Mouse (Mus musculus): ENCODE measurements around the gene Efcab5. TPM values are rescaled to one million over a fixed set of nuclear protein-coding genes. Genes with fewer than 3 reads are reported as not detected.

Efcab5 gene
- polyA plus RNA-seq (2016; fragmentation: Nextera tagmentation; extraction: Ambion mirVana), result 0.22 and 0.27 TPM in 2 replicates

DNA sequence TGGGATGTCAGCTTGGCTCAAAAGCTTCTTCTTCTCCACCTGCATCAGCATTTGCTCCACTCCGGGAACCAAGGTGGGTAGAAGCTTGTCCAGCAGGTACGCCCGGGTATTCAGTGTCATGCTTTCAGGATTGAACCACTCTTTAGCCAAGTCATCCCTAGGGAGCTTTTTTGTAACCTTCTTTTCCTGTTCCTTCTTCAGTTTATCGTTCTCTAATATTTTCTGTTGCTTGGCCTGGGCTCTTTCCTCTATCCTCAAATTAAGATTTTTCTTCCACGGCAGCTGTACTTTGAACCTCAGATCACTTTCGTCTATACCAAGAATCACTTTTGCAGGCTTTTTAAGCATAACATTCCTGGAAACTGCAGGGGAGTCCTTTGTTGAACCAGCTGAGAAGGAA is at the start of gene Efcab5:
Gene Efcab5 (minus strand): TSS at position 101 of the 400 bp plus-strand sequence.
- no peak for DNase-seq (ENCODE audit: low spot score)
- Histone ChIP-seq H3K4me1 (replicated peaks) (peaks cover 6% of the 10 kb centered on the region), H3K4me3 (no peak within 1 kb of the TSS), H3K27me3 (ENCODE audit: insufficient read depth, poor library complexity, severe bottlenecking) (no peaks in the 10 kb centered on the region), H3K9me3 (no peaks in the 10 kb centered on the region), H3K27ac (no peak within 1 kb of the TSS), H3K36me3 (no peaks in the 10 kb centered on the region)
- 84% methylated on average over 6 of the region's 6 CpGs for WGBS

DNA sequence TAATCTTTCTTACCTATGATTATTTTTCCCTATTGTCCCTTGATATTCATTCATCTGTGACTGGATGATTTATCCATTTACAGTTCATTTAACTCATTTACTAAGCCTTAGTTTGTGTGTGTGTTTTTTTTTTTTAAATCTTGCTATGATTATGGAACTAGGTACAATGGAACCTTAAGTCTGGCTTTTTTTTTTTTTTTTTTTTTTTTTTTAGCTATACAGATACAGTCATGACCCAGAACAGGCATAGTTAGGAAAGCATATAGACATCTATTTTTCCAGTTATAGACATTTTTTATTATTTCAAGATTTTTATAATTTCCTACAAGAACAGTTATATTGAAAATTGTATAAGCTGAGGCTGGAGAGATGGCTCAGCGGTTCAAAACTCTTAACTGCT is 46.5 kb upstream of the Efcab5 start:
- no peak overlapping the region for H3K4me3 ChIP-seq
- WGBS, result 99% methylated on average over 1 of the region's 1 CpGs
- H3K9me3 ChIP-seq, result no peaks in the 10 kb centered on the region
- H3K4me1 ChIP-seq (replicated peaks), result no peaks in the 10 kb centered on the region
- no peak overlapping the region for H3K27ac ChIP-seq
- no peaks in the 10 kb centered on the region for H3K27me3 ChIP-seq (ENCODE audit: insufficient read depth, poor library complexity, severe bottlenecking)
- no peak for DNase-seq (ENCODE audit: low spot score)
- no peaks in the 10 kb centered on the region for H3K36me3 ChIP-seq

DNA sequence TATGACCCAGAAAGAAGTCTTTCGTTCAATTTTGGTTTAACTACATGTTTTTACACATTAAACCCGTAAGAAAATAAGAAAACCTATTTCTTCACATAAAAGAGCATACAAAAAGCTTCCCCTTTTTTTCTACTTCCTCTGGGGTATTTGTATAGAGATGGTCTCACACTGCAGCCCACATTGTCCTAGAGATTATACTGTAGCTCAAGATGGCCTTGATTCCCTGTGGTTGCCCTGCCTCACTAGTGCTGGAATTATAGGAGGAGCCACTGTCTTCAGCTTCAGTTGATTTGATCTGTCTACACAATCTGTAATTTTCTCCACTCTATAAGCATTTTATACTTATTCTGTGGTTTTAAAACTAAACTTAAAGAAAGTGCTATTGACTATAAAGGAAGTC is 42.7 kb upstream of the Efcab5 start:
- WGBS, result 89% methylated on average over 2 of the region's 2 CpGs
- no peak for DNase-seq (ENCODE audit: low spot score)
- Histone ChIP-seq H3K4me1 (replicated peaks) (no peaks in the 10 kb centered on the region), H3K36me3 (no peaks in the 10 kb centered on the region), H3K9me3 (no peaks in the 10 kb centered on the region), H3K27ac (no peak overlapping the region), H3K27me3 (ENCODE audit: insufficient read depth, poor library complexity, severe bottlenecking) (no peaks in the 10 kb centered on the region), H3K4me3 (no peak overlapping the region)

DNA sequence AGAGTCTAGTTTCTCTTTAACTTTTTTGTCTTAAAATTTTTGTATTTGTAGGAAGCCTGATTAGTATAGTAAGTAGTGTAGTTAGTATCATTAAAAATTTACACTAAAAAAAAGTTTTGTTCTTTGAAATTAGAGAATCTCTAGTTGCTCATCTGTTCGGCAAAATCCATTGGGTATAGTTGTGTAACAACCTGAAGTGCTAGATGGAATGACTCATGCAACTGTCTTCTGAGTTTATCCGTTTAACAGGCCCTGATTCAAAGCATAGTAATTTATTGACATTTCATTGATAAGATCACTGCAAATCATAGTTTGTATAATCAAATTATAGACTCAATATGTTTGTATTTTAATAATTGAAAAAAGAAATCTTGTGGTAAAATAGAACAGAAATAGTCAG is 42.0 kb upstream of the Efcab5 start:
- Histone ChIP-seq H3K36me3 (no peaks in the 10 kb centered on the region), H3K4me1 (replicated peaks) (no peaks in the 10 kb centered on the region), H3K4me3 (no peak overlapping the region), H3K27ac (no peak overlapping the region), H3K27me3 (ENCODE audit: insufficient read depth, poor library complexity, severe bottlenecking) (no peaks in the 10 kb centered on the region), H3K9me3 (no peaks in the 10 kb centered on the region)
- no peak for DNase-seq (ENCODE audit: low spot score)
- 86% methylated on average over 2 of the region's 2 CpGs for WGBS

DNA sequence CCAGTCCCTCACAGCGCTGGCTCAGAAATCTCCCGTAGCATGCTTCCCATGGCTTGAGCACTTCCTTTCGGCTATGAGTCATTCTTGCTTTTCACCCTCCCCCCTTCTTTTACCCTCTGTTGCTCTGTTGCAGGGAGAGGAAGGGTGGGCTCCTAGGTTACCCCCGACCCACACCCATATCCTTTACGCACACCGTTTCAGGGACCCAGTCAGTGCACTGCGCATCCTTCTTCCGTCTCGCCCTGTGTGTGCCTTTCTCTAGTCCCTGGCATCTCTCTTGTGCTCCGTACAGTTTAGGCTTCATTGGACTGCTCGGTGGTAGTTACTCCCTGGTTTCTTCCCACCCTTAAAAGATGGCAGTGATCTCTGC is 28.0 kb upstream of the Efcab5 start:
- Histone ChIP-seq H3K4me3 (peak overlapping the region; percentile 93), H3K4me1 (replicated peaks) (peaks cover 29% of the 10 kb centered on the region), H3K36me3 (no peaks in the 10 kb centered on the region), H3K9me3 (no peaks in the 10 kb centered on the region), H3K27ac (peak overlapping the region; percentile 98), H3K27me3 (ENCODE audit: insufficient read depth, poor library complexity, severe bottlenecking) (no peaks in the 10 kb centered on the region)
- DNase-seq (ENCODE audit: low spot score), result no peak
- WGBS, result under 1% methylated on average over 11 of the region's 11 CpGs

DNA sequence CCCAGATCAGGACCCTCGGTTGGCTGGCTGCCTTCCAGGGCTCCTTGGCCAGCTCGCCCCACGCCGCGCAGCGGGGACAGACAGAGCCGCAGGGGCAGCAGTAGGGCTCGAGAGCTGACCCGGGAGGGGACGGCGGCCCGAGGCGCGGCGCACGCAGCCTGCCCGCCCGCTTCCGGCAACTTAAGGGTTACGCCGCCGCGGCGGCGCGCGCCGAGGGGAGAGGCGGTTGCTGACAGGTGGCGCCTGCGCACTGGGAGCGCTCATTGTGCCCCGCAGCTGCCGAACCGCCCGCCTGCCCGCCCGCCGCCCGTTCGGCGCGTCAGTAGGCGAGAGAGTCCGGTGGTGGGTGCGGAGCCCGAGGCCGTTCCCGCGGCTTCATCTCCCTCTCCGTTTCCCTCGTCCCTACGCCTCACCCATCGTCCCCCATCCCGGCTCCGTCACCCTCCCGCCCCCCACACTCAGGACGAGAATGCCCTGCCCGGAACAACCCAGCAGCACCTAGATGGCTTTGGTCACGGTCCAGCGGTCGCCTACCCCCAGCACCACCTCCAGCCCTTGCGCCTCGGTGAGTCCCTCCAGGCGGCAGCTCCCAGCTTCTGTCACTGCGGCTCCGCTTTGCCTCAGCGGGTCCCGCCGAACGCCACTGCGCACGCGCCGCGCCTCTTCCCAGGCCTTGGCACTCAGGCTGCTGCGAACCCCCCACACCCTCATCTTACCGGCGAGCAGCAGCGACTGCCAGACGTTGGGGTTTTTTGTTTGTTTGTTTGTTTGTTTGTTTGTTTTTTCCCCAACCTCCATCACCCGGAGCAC is 27.4 kb upstream of the Efcab5 start, which contains the start of gene Ssh2:
Gene Ssh2 (plus strand): TSS at position 337 of the 810 bp plus-strand sequence.
- peaks cover 29% of the 10 kb centered on the region for H3K4me1 ChIP-seq (replicated peaks)
- DNase-seq (ENCODE audit: low spot score), result peak; percentile 90
- H3K9me3 ChIP-seq, result no peaks in the 10 kb centered on the region
- H3K27ac ChIP-seq, result peak within 1 kb of the TSS; percentile 98
- no peaks in the 10 kb centered on the region for H3K27me3 ChIP-seq (ENCODE audit: insufficient read depth, poor library complexity, severe bottlenecking)
- H3K36me3 ChIP-seq, result no peaks in the 10 kb centered on the region
- WGBS, result 0% methylated on average over 82 of the region's 82 CpGs
- H3K4me3 ChIP-seq, result peak within 1 kb of the TSS; percentile 93

DNA sequence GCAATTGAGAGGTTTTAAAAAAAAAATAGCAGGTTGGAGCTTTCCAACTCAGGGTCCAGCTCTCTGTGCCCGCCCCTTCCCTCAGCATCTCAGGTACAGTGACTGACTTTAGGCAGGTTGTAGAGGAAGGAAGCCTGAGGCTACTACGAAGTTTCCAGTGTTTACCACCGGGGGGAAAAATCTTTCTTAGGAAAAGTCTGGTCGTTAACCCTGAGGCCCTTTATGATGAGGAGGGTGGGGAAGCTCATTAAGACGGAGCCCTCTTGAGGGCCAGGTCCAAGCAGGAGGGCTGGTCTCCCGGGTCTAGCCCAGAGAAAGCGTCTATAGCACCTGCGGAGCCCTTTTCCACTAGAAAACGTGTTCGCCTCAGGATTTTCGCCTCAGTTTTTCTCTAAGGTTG is 26.7 kb upstream of the Efcab5 start:
- H3K4me3 ChIP-seq, result peak overlapping the region; percentile 93
- no peaks in the 10 kb centered on the region for H3K27me3 ChIP-seq (ENCODE audit: insufficient read depth, poor library complexity, severe bottlenecking)
- WGBS, result 1% methylated on average over 11 of the region's 11 CpGs
- no peaks in the 10 kb centered on the region for H3K36me3 ChIP-seq
- peaks cover 29% of the 10 kb centered on the region for H3K4me1 ChIP-seq (replicated peaks)
- H3K9me3 ChIP-seq, result no peaks in the 10 kb centered on the region
- DNase-seq (ENCODE audit: low spot score), result no peak
- peak overlapping the region; percentile 98 for H3K27ac ChIP-seq

DNA sequence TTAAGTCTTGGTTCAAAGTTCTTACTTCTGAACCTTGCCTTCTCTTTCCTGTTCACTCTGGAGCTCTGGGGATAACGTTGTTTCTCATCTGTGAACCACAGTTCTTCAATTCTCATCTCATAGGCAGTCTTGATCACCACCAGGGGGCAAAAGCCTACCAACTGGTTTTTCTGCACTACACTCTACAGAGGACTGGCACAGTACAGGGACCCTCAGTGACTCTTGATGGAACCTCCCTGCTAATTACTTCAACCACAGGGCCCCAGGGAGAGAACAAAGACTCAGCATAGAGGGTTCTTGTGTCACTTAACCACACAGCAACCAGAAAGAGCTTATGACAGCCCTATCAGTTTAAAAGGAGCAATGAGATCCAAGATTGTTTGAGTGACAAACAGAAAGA is 26.0 kb upstream of the Efcab5 start:
- H3K4me1 ChIP-seq (replicated peaks), result peaks cover 29% of the 10 kb centered on the region
- H3K4me3 ChIP-seq, result peak overlapping the region; percentile 93; the same call in 1 of the 2 replicates
- no peak overlapping the region for H3K27ac ChIP-seq
- DNase-seq (ENCODE audit: low spot score), result peak; percentile 60
- no peaks in the 10 kb centered on the region for H3K36me3 ChIP-seq
- 6% methylated on average over 1 of the region's 1 CpGs for WGBS
- H3K9me3 ChIP-seq, result no peaks in the 10 kb centered on the region
- H3K27me3 ChIP-seq (ENCODE audit: insufficient read depth, poor library complexity, severe bottlenecking), result no peaks in the 10 kb centered on the region

DNA sequence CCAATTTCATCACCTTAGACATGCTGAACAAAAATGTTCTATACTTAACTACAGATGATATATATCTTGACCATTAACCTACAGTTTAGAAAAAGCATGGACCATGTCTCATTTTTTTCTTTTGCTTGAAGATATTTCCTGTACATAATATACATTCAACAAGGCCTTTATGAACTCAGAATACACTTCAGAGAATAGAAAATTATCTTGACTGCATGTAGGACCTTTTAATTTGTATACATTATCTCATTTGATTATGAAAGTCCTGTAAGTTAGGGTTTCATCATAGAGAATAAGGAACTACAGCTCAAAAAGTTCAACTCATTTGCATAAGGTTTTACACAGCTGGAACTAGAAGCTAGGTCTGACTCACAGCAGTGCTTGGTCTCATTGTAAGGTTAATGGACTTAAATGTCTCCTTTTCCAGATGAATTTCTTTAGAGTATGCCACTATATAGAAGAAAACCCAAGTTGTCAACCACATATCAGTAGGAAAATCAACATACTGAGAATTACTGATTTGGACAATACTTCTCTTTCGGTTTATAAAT is 25.4 kb upstream of the Efcab5 start:
- 89% methylated on average over 1 of the region's 1 CpGs for WGBS
- no peak for DNase-seq (ENCODE audit: low spot score)
- no peaks in the 10 kb centered on the region for H3K36me3 ChIP-seq
- no peaks in the 10 kb centered on the region for H3K27me3 ChIP-seq (ENCODE audit: insufficient read depth, poor library complexity, severe bottlenecking)
- H3K27ac ChIP-seq, result no peak overlapping the region
- no peak overlapping the region for H3K4me3 ChIP-seq
- H3K9me3 ChIP-seq, result no peaks in the 10 kb centered on the region
- H3K4me1 ChIP-seq (replicated peaks), result peaks cover 29% of the 10 kb centered on the region

DNA sequence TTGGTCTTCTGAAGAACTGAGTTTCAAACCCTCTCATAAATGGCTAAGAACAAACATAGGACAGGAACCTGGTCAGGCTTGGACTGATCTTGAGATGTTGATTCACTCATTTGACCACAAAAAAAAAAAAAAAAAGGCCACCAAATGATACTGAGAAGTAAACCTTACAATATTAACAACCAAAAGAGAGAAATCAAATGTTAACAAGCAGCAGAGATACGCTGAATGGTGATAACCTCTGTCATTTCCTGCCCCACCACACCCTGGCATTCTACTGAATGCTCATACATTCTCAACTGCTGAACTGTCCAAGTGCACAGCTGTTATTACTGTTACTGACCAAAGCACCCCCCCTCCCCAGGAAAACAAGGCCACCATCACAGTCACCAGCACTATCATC is 11.9 kb upstream of the Efcab5 start:
- H3K27me3 ChIP-seq (ENCODE audit: insufficient read depth, poor library complexity, severe bottlenecking), result no peaks in the 10 kb centered on the region
- H3K27ac ChIP-seq, result no peak overlapping the region
- WGBS, result 91% methylated on average over 1 of the region's 1 CpGs
- no peak for DNase-seq (ENCODE audit: low spot score)
- H3K36me3 ChIP-seq, result no peaks in the 10 kb centered on the region
- H3K9me3 ChIP-seq, result no peaks in the 10 kb centered on the region
- no peak overlapping the region for H3K4me3 ChIP-seq
- peaks cover 10% of the 10 kb centered on the region for H3K4me1 ChIP-seq (replicated peaks)

DNA sequence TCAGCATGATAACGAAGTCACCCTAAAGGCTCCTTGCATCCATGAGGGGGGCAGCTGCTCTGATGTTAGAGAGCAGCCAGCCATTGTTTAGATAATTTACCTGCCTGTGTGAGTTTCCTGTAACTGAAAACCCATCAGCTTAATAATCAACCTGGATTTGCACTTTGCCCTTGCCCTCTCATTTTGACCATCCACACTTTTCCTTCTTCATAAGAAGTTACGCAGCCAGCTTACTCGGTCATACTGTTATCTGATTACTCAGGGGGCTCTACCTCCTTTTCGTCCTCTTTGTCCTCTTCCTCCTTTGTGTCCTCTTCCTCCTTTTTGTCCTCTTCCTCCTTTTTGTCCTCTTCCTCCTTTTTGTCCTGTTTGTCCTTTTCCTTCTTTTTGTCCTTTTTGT is 10.9 kb upstream of the Efcab5 start:
- DNase-seq (ENCODE audit: low spot score), result no peak
- H3K4me1 ChIP-seq (replicated peaks), result peaks cover 10% of the 10 kb centered on the region

DNA sequence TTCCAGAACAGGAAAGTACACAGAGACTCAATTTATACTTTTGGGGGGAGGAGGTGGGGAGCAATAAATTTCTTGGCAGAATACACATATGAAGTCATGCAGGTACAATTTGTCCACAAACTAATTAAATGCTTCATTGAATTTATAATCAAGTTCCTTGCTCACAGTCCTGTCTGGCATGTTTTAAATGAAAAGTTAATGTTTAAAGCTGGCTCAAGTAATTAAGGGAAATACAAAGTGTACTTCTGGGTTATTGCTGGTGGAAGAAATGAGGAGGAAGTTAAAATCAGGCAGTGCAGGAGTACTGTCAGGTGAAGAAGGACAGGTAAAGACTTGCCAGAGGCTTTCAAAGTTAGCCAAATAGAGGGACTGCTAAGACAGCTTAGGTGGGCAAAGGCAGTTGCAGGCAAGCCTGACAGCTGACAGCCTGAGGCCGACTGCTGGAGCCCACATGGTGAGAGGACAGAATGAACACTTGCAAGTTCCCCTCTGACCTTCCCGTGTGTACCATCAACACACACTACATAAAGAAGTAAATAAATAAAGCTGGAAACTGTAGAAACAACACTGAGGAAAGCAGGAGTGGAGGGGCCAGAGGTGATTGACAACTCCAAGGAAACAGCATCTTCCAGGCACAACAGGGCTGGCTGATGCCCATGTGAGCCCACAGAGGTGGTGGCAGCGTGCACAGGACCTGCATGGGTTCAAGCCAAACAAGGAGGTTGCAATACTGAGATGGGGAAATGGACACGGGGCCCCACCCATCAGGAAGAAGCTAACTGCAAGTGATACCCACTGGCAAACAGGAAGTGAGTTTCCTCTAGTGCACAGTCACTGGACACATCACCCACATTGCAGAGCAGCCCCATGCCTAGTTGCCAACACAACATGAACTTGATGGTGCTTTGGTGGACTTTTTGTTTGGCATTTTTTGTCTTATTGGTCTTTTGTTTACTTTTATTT is 7.7 kb upstream of the Efcab5 start:
- Histone ChIP-seq H3K4me3 (no peak overlapping the region), H3K27ac (no peak overlapping the region), H3K9me3 (no peaks in the 10 kb centered on the region), H3K36me3 (no peaks in the 10 kb centered on the region), H3K27me3 (ENCODE audit: insufficient read depth, poor library complexity, severe bottlenecking) (no peaks in the 10 kb centered on the region), H3K4me1 (replicated peaks) (peaks cover 21% of the 10 kb centered on the region)
- no peak for DNase-seq (ENCODE audit: low spot score)
- 38% methylated on average over 4 of the region's 4 CpGs for WGBS

More for the DNA sequence above, 10.9 kb upstream of the Efcab5 start:
- no peak overlapping the region for H3K27ac ChIP-seq
- no peak overlapping the region for H3K4me3 ChIP-seq
- no peaks in the 10 kb centered on the region for H3K9me3 ChIP-seq
- WGBS, result 48% methylated on average over 4 of the region's 4 CpGs
- H3K36me3 ChIP-seq, result no peaks in the 10 kb centered on the region
- no peaks in the 10 kb centered on the region for H3K27me3 ChIP-seq (ENCODE audit: insufficient read depth, poor library complexity, severe bottlenecking)

All from hindbrain, embryonic 10.5 days (tissue).